Mouse (Mus musculus) ES-E14 (cell line): ENCODE results near the gene Dohh.

Experiments used
- CHD2 ChIP-seq: IDR thresholded peaks from 2 replicates; pipeline ENCODE4 v1.6.1; 2014; ENCODE audit warnings: mild to moderate bottlenecking, low read depth, low read length, inconsistent platforms
- HCFC1 ChIP-seq: IDR thresholded peaks from 2 replicates; pipeline ENCODE4 v1.6.1; 2012; ENCODE audit warnings: low read length, inconsistent platforms, borderline replicate concordance; ENCODE audit not compliant: insufficient read depth
- MAFK ChIP-seq: IDR thresholded peaks from 2 replicates; pipeline ENCODE4 v1.6.1; 2014; ENCODE audit warnings: mild to moderate bottlenecking, low read depth, low read length, inconsistent platforms; ENCODE audit not compliant: insufficient read depth
- ZC3H11A ChIP-seq: IDR thresholded peaks from 2 replicates; pipeline ENCODE4 v1.6.1; 2012; ENCODE audit warnings: low read depth, mild to moderate bottlenecking, inconsistent platforms, low read length, borderline replicate concordance
- ZNF384 ChIP-seq: IDR thresholded peaks from 2 replicates; pipeline ENCODE4 v1.6.1; 2012; ENCODE audit warnings: low read depth, low read length, inconsistent platforms

- TF ChIP-seq ZNF384 (no peak), HCFC1 (0 out of 2 replicates have a peak, but pooled peaks have one; percentile 4), MAFK (no peak), CHD2 (no peak), ZC3H11A (no peak)
Observed at GRCm38 (mm10) chr10:81413310-81414261, 29.4 kb downstream of the Dohh start.
